Mouse (Mus musculus): ENCODE measurements around the gene Ptpn4.

- TF ChIP-seq CTCF (IDR thresholded peaks at IDR 0.05 in 2 of 3, conservative IDR thresholded peaks at IDR 0.05 in 1 of 3; ENCODE audit: control insufficient read depth in 1 of 3, insufficient read depth in 1 of 3, low read depth in 2 of 3, low read length in 3 of 3, poor library complexity in 1 of 3, severe bottlenecking in 1 of 3) (peak; percentile 59 to 85 (median 81)), ZNF384 (IDR thresholded peaks at IDR 0.05; ENCODE audit: low read depth, low read length) (0 out of 2 replicates have a peak, but pooled peaks have one; percentile 12), EP300 (IDR thresholded peaks at IDR 0.05; ENCODE audit: low read depth in 1 of 2, low read length in 2 of 2) (no peak), SIN3A (IDR thresholded peaks at IDR 0.05; ENCODE audit: low read length) (no peak), MAFK (IDR thresholded peaks at IDR 0.05; ENCODE audit: borderline replicate concordance, low read depth, low read length) (no peak), POLR2A (IDR thresholded peaks at IDR 0.05; ENCODE audit: control insufficient read depth in 1 of 2, insufficient read depth in 1 of 2, low read depth in 1 of 2, low read length in 2 of 2, poor library complexity in 1 of 2) (no peak), NELFE (IDR thresholded peaks at IDR 0.05; ENCODE audit: low read depth, low read length) (no peak), POLR2AphosphoS5 (IDR thresholded peaks at IDR 0.05; ENCODE audit: borderline replicate concordance, low read depth, low read length) (no peak)
These were observed 162.4 kb downstream of the Ptpn4 start for GRCm38 (mm10) chr1:119674984-119675383.

Measured in MEL (cell line).